Mouse (Mus musculus) thymus, postnatal 0 days (tissue): ENCODE measurements at regions not wholly inside any gene's neighbourhood (a gene's known extent, or its start where the extent isn't known, plus 50 kb on each side); places are given as distances from the start of the nearest gene placed in this dataset.

ENCODE experiments used
- DNase-seq: peaks from one replicate; pipeline ENCODE4 v3.0.0-alpha.2; 2015; ENCODE audit warnings: low spot score

DNA sequence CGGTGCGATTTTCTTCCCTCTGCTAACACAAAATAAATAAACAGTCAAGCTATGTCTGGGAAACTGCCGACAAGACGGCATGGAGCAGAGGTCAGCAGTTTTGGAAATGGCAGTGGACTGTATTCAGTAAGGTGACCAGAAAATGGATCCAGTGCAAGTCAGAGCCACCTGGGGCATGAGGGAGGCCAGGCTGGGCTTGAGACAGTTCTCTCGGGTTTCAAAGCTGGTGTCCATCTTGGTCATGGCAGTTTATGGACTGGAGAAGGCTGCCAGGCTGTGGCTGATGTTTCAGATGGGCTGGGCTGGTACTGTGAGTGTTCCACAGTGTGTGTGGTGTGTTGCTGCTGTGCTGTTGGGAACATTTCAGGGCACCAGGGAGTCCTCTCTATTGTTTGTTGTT is 143.6 kb downstream of the Dmrta2 start:
- DNase-seq: no peak

DNA sequence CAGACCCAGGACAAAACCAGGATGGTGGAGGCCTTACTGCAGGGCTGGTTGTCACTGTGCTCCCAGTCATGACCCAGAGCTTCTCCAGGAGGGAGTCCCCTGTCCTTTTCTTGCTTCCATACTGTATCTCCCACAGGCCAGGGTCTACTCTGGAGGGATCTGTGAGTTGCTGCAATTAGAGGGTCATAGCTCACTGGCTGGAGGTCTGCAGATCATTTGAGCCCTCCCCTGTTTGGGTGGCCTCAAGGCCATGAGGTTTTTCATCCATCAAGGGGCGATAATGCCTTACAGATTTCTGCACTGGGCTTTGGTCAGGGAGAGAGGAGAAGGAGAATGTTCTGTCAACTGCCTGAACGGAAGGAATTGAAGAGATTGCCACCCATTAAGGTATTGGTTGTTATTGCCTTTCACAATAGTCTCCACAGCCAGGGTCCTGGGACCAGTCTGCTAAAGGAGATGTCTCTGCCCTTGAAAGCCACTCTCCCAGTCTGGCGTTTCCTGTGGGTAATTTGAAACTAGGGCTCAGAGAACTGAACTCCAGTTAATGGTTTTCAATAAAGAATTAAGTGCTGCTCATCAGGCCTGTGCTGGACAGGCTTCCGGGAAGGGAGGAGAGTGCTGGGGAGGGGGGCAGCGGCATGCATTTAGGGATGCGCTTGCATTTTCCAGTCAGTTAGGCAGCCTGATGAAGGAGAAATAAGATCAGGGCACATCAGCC is 147.4 kb downstream of the Dmrta2 start:
- DNase-seq: no peak

DNA sequence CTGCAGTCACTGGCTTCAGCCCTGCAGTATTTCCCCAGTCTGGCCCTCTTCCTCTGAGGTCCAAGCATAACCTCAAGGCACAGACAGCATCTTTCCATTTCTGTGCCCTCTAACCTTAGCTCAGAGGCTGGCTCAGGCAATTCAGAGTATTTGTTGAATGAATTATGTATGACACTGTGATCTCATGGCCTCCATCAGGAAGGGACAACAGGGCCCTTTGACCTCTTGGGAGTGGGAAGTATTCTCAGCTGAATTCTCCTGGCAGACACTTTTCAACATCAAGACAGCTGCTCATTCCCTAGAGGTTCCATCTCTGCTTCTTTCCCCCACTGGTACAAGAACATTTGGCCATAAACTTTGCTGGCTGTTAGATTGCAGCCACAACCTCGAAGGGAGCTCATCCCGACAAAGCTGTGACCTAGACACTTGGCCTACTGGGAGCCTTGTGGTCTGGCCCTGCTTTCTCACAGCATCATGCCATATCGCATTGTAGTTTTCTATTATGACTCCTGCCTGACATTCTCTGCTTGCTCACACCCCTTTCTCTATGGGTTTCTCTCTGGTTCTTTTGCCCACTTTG is 150.2 kb downstream of the Dmrta2 start:
- no peak for DNase-seq

DNA sequence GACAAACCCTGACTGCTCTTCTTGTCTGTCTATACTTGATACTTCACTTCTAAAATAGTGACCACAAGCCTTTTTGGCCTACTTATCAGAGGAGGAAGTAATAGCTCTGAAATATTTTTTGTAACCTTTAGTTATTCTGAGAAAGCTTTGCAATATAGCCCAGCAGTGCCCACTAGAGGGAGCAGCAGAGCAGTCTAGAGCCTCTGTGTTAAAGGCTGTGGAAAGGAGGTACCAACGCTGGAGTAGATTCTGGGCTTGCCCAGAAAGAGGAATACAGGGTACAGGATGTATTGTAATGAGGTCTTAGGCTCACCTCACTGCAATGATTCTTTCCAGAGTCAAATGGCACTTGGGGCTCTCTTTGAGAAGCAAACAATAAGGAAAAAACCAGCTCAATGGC is 151.1 kb downstream of the Dmrta2 start:
- peak; percentile 64 for DNase-seq

DNA sequence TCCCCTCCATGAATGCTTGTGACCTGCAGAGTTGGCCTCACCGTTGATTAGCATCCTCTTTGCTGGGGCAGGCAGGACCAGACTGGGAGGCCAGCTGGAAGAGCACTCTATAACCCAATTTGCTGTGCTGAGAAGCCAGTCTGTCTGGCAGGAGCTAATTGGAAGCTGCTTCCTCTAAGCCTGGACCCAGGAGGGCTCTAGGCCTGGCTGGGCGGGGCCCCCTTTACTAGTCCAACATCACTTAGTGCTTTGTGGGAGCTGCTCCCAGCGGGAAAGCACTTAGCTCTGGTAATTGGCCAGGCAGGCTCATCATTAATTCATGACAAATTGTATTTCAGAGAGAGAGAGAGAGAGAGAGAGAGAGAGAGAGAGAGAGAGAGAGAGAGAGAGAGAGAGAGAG is 151.7 kb downstream of the Dmrta2 start:
- no peak for DNase-seq

DNA sequence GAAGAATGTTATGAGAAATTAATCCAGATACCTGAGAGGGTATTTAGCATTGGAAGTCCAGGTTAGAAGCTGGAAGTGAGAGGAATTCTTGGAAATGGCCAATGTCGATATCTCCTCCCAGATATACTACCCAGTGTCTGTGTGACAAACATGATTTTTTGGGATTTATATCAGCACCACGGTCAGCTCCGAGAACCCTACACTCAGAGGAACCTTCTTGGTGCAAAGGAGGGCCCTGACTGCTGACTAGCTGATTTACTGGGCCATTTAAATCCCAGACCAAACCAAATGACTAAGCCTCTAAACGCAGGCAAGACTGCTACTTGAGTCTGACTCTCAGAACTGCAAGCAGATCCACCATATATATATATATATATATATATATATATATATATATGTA is 154.2 kb downstream of the Dmrta2 start:
- DNase-seq: no peak

DNA sequence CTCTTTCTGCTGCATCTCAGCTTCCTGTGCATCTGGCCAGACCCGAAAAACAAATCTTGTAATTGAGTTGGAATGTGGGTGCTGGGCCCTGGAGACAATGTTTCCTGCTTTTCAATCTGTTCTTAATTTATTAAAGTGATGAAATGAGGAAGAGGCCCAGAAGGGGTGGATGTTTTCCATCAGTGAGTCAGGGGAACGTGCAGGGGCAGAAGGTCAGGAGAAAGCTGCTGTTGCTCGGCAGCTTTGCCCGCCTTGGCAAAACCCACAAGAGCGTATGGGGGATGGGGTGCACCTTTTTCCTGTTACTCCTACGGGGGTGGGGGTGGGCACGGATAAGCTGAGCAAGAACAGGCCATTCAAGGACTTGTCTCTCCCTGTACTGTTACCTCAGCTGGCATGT is 156.2 kb downstream of the Dmrta2 start:
- no peak for DNase-seq

DNA sequence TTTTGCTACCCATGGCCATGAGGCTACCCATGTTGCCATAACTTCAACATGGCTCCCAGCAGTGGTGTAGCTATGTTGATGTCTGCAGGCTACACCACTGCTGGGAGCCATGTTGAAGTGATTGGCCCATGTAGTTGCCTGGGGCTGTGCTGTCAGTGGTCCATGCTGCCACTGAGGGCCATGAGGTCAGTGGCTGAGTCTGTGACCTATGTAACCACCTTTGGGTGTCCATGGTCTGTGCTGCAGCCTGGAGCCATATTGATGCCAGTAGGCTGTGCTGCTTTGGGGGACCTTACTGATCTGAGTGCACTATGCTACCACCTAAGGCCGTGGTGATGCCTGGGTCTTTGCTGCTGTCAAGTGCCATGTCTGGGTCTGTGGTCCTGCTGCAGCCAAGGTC is 167.4 kb downstream of the Dmrta2 start:
- DNase-seq: no peak

DNA sequence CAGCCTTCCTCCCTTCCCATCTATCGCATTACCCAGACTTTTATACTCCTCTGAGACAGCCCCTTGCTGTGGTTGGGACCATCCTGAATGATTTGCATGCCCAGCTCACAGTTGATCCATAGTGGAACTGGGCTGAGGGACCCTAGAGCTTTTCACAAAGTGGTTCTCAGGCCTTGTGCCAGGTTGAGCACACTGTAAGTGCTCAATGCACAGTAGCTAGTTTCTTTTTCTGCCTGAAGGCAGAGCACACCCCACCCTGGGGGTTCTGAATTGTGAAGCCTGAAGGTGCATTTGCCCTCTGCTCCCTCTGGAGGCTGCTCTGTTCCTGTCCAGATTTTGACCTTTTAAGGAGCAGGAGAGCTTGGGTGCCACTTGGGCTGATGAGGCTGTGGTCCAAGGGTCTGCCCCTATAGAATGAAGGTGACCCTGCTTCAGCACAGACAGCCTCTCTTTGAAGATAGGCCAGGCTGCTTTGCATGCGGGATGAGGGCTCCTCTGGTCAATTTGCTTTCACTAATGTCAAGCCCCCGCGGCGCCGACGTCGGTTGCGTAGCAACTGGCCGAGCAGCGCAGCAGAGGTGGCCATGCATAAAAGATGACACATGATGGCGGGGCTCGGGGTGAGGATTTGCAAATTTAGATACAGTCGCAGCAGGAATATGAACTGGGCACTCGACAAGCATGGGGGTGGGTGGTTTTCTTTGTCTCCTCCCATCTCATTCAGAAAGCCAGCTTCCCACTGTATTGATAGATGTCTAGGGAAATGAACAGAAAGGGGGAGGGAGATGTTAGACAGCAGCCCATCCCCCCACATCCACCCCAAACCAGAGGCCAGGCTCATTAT is 174.5 kb downstream of the Dmrta2 start:
- no peak for DNase-seq
